Mouse (Mus musculus): ENCODE measurements around the gene Actn2. TPM values are rescaled to one million over a fixed set of nuclear protein-coding genes. Genes with fewer than 3 reads are reported as not detected.

The Actn2 gene
- total and polyA plus RNA-seq, 2 experiments from 2014 or later: 4.0 to 5.7 TPM

- H3K9me3 ChIP-seq (ENCODE audit: low read length): no peaks in the 10 kb centered on the region
- H3K4me1 ChIP-seq (ENCODE audit: insufficient read depth, low read length): no peaks in the 10 kb centered on the region
- DNase-seq (ENCODE audit: low spot score) (no peak), ATAC-seq (ENCODE audit: low FRiP score) (no peak)
- no peak overlapping the region for H3K4me3 ChIP-seq (ENCODE audit: low read depth, low read length)
- no peaks in the 10 kb centered on the region for H3K27me3 ChIP-seq (ENCODE audit: insufficient read depth, low read length)
- no peak overlapping the region for H3K27ac ChIP-seq (ENCODE audit: low read depth, low read length)
- WGBS: 95% methylated on average over 6 of the region's 6 CpGs
- H3K36me3 ChIP-seq (ENCODE audit: insufficient read depth, low read length): no peaks in the 10 kb centered on the region
- H3K9ac ChIP-seq (replicated peaks; ENCODE audit: low read length, poor library complexity, severe bottlenecking): no peak overlapping the region
- no peak overlapping the region for H3K4me2 ChIP-seq (ENCODE audit: low read depth, low read length, poor library complexity, severe bottlenecking)
- TF ChIP-seq CTCF (IDR thresholded peaks at IDR 0.05): no peak
These were observed 13.0 kb downstream of the Actn2 start for GRCm38 (mm10) chr13:12327577-12327976.

GRCm38 (mm10) chr13:12323076-12323625 lies 17.4 kb downstream of the Actn2 start:
- Histone ChIP-seq H3K9ac (replicated peaks; ENCODE audit: low read length, poor library complexity, severe bottlenecking) (no peak overlapping the region), H3K27me3 (ENCODE audit: insufficient read depth, low read length) (no peaks in the 10 kb centered on the region), H3K4me3 (ENCODE audit: low read depth, low read length) (no peak overlapping the region), H3K36me3 (ENCODE audit: insufficient read depth, low read length) (no peaks in the 10 kb centered on the region), H3K9me3 (ENCODE audit: low read length) (no peaks in the 10 kb centered on the region), H3K27ac (ENCODE audit: low read depth, low read length) (no peak overlapping the region), H3K4me2 (ENCODE audit: low read depth, low read length, poor library complexity, severe bottlenecking) (no peak overlapping the region), H3K4me1 (ENCODE audit: insufficient read depth, low read length) (no peaks in the 10 kb centered on the region)
- DNase-seq (ENCODE audit: low spot score) (no peak), ATAC-seq (ENCODE audit: low FRiP score) (no peak)
- TF ChIP-seq CTCF (IDR thresholded peaks at IDR 0.05): no peak
- WGBS: 89% methylated on average over 12 of the region's 12 CpGs

- no peaks in the 10 kb centered on the region for H3K27me3 ChIP-seq (ENCODE audit: insufficient read depth, low read length)
- no peaks in the 10 kb centered on the region for H3K36me3 ChIP-seq (ENCODE audit: insufficient read depth, low read length)
- no peak overlapping the region for H3K4me3 ChIP-seq (ENCODE audit: low read depth, low read length)
- no peaks in the 10 kb centered on the region for H3K4me1 ChIP-seq (ENCODE audit: insufficient read depth, low read length)
- no peak for TF ChIP-seq CTCF (IDR thresholded peaks at IDR 0.05)
- no peak overlapping the region for H3K4me2 ChIP-seq (ENCODE audit: low read depth, low read length, poor library complexity, severe bottlenecking)
- H3K27ac ChIP-seq (ENCODE audit: low read depth, low read length): no peak overlapping the region
- H3K9me3 ChIP-seq (ENCODE audit: low read length): no peaks in the 10 kb centered on the region
- WGBS: 74% methylated on average over 2 of the region's 2 CpGs
- no peak for DNase-seq (ENCODE audit: low spot score)
- no peak for ATAC-seq (ENCODE audit: low FRiP score)
- no peak overlapping the region for H3K9ac ChIP-seq (replicated peaks; ENCODE audit: low read length, poor library complexity, severe bottlenecking)
These were observed 20.4 kb downstream of the Actn2 start for GRCm38 (mm10) chr13:12320148-12320547.

GRCm38 (mm10) chr13:12318017-12318416 lies 22.5 kb downstream of the Actn2 start:
- H3K4me3 ChIP-seq (ENCODE audit: low read depth, low read length): no peak overlapping the region
- no peak for DNase-seq (ENCODE audit: low spot score)
- no peak for ATAC-seq (ENCODE audit: low FRiP score)
- H3K36me3 ChIP-seq (ENCODE audit: insufficient read depth, low read length): no peaks in the 10 kb centered on the region
- no peak overlapping the region for H3K27ac ChIP-seq (ENCODE audit: low read depth, low read length)
- H3K27me3 ChIP-seq (ENCODE audit: insufficient read depth, low read length): no peaks in the 10 kb centered on the region
- no peak for TF ChIP-seq CTCF (IDR thresholded peaks at IDR 0.05)
- 76% methylated on average over 5 of the region's 5 CpGs for WGBS
- H3K9ac ChIP-seq (replicated peaks; ENCODE audit: low read length, poor library complexity, severe bottlenecking): no peak overlapping the region
- no peak overlapping the region for H3K4me2 ChIP-seq (ENCODE audit: low read depth, low read length, poor library complexity, severe bottlenecking)
- H3K9me3 ChIP-seq (ENCODE audit: low read length): no peaks in the 10 kb centered on the region
- no peaks in the 10 kb centered on the region for H3K4me1 ChIP-seq (ENCODE audit: insufficient read depth, low read length)

GRCm38 (mm10) chr13:12317191-12317765 lies 23.3 kb downstream of the Actn2 start:
- no peak for TF ChIP-seq CTCF (IDR thresholded peaks at IDR 0.05)
- WGBS: 72% methylated on average over 6 of the region's 6 CpGs
- no peak overlapping the region for H3K9ac ChIP-seq (replicated peaks; ENCODE audit: low read length, poor library complexity, severe bottlenecking)
- H3K4me3 ChIP-seq (ENCODE audit: low read depth, low read length): no peak overlapping the region
- no peaks in the 10 kb centered on the region for H3K4me1 ChIP-seq (ENCODE audit: insufficient read depth, low read length)
- DNase-seq (ENCODE audit: low spot score) (no peak), ATAC-seq (ENCODE audit: low FRiP score) (no peak)
- H3K4me2 ChIP-seq (ENCODE audit: low read depth, low read length, poor library complexity, severe bottlenecking): no peak overlapping the region
- no peaks in the 10 kb centered on the region for H3K9me3 ChIP-seq (ENCODE audit: low read length)
- H3K27ac ChIP-seq (ENCODE audit: low read depth, low read length): no peak overlapping the region
- no peaks in the 10 kb centered on the region for H3K36me3 ChIP-seq (ENCODE audit: insufficient read depth, low read length)
- no peaks in the 10 kb centered on the region for H3K27me3 ChIP-seq (ENCODE audit: insufficient read depth, low read length)

GRCm38 (mm10) chr13:12314173-12314572 lies 26.4 kb downstream of the Actn2 start:
- H3K4me3 ChIP-seq (ENCODE audit: low read depth, low read length): no peak overlapping the region
- H3K4me1 ChIP-seq (ENCODE audit: insufficient read depth, low read length): no peaks in the 10 kb centered on the region
- 96% methylated on average over 6 of the region's 6 CpGs for WGBS
- H3K27me3 ChIP-seq (ENCODE audit: insufficient read depth, low read length): no peaks in the 10 kb centered on the region
- H3K36me3 ChIP-seq (ENCODE audit: insufficient read depth, low read length): 0 out of 2 replicates have a peak, but pooled peaks cover 3% of the 10 kb centered on the region
- no peak for TF ChIP-seq CTCF (IDR thresholded peaks at IDR 0.05)
- ATAC-seq (ENCODE audit: low FRiP score) (no peak), DNase-seq (ENCODE audit: low spot score) (no peak)
- no peak overlapping the region for H3K9ac ChIP-seq (replicated peaks; ENCODE audit: low read length, poor library complexity, severe bottlenecking)
- no peak overlapping the region for H3K27ac ChIP-seq (ENCODE audit: low read depth, low read length)
- H3K4me2 ChIP-seq (ENCODE audit: low read depth, low read length, poor library complexity, severe bottlenecking): no peak overlapping the region
- no peaks in the 10 kb centered on the region for H3K9me3 ChIP-seq (ENCODE audit: low read length)
